Mouse (Mus musculus): ENCODE data around the gene Xpot.

DNA sequence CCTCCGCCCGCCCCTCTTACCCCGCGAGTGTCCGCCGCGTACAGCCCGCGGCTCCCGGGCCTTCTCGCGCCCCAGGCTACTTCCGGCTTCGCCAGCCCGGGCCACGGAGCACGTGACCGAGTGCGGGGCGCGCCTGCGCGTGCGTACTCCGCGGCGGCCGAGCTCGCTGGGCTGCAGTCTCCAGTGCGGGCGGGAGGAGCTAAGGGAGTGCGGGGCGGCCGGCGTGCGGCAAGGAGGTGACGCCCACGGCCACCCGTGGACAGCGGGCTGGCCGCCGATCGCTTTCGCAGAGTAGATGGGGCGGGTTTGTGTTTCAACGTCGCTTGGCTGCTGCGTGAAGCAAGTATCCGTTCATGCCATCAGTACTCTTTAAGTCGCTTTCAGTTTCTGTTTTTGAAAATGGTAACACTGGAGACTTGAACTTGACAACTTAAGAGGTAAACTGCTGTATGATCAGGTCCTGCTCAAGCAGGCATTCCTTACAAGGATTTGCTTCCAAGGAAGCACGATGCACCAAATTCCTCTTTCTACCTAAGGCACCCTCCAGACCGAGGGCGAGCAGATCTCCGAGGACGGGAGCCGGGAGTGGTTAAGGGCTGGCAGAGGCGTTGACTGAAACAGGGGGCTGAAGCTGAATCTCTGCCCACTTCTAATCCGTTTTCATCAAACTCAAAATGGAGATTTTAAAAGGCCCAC lies 39.3 kb downstream of the Xpot start, which contains the start of gene Tbk1:
- TF ChIP-seq GATA1 (IDR thresholded peaks at IDR 0.05; ENCODE audit: borderline replicate concordance, low read length) (no peak), FLI1 (IDR thresholded peaks at IDR 0.05; ENCODE audit: low read length) (no peak)
